Mouse (Mus musculus): ENCODE results near the gene Ackr2.

DNA sequence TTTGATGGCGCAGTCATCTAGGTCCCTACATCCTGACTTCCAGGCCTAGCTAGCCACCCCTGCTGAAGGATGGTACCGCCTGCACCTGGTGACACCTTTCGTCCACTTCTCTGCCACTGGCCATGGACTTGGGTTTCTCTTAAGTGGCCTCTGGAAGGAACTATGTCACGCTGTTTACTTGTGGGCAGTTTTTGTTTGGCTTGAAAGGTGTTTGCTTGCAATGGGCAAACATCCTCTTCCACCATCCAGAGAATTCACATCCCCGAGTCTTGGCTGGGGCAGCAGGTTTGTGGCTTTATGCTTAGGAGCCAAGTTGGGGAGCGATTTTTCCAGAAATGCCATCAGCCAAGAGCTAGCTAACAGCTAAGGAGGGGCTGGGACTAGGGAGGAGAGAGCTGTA, 54.4 kb downstream of the Ackr2 start:
- TF ChIP-seq CTCF (IDR thresholded peaks at IDR 0.05; ENCODE audit: low read depth) = no peak
- TF ChIP-seq EP300 (optimal IDR thresholded peaks at IDR 0.05) = no peak
